Mouse (Mus musculus) embryonic facial prominence, embryonic 10.5 days (tissue): ENCODE data around the gene Plxna1. TPM values are rescaled to one million over a fixed set of nuclear protein-coding genes. Genes with fewer than 3 reads are reported as not detected.

Experiments
- DNase-seq: peaks from one replicate; pipeline ENCODE4 v3.0.0-alpha.2; 2017; ENCODE audit warnings: low spot score
- H3K27ac ChIP-seq: fragments of 300-500 bp; sonication (generic); replicated peaks from 2 replicates; pipeline ENCODE4 v1.5.1; 2016; ENCODE audit warnings: mild to moderate bottlenecking
- H3K27me3 ChIP-seq: fragments of 300-500 bp; sonication (generic); replicated peaks from 2 replicates; pipeline ENCODE4 v1.6.1; 2016; ENCODE audit warnings: low read depth, mild to moderate bottlenecking; ENCODE audit not compliant: poor library complexity, severe bottlenecking
- H3K36me3 ChIP-seq: fragments of 300-500 bp; sonication (generic); replicated peaks from 2 replicates; pipeline ENCODE4 v1.6.1; 2016; ENCODE audit warnings: mild to moderate bottlenecking, moderate library complexity
- H3K4me1 ChIP-seq: fragments of 300-500 bp; sonication (generic); 2 replicates; pipeline ENCODE4 v1.6.1; 2016
- H3K4me3 ChIP-seq: fragments of 300-500 bp; sonication (generic); 2 replicates; pipeline ENCODE4 v1.5.1; 2016; ENCODE audit warnings: mild to moderate bottlenecking, moderate library complexity
- H3K9me3 ChIP-seq: fragments of 300-500 bp; sonication (generic); 2 replicates; pipeline ENCODE4 v1.6.1; 2016; ENCODE audit warnings: mild to moderate bottlenecking
- WGBS: fragments of 180-500 bp; shearing (Covaris S2); methylation state at CpG from one replicate; pipeline ENCODE4 v1.1.7; 2016; 5-methylcytosine and 5-hydroxymethylcytosine counted together
- polyA plus RNA-seq: library from polyadenylated mRNA; unstranded; fragments of >200 nt; fragmentation: Nextera tagmentation; extraction: Ambion mirVana; gene quantifications from 2 replicates; pipeline ENCODE4 v1.2.1, GENCODE M21; 2016

Plxna1 gene
- polyA plus RNA-seq, 1 experiment from 2014 or later, result 24.9 TPM

GRCm38 (mm10) chr6:89386956-89387355 lies 24.5 kb upstream of the Plxna1 start:
- H3K27ac ChIP-seq, result no peak overlapping the region
- H3K27me3 ChIP-seq, result no peaks in the 10 kb centered on the region
- no peaks in the 10 kb centered on the region for H3K9me3 ChIP-seq
- no peak for DNase-seq
- 86% methylated on average over 1 of the region's 1 CpGs for WGBS
- no peak overlapping the region for H3K4me3 ChIP-seq
- H3K4me1 ChIP-seq, result peaks cover 12% of the 10 kb centered on the region
- H3K36me3 ChIP-seq, result no peaks in the 10 kb centered on the region

DNA sequence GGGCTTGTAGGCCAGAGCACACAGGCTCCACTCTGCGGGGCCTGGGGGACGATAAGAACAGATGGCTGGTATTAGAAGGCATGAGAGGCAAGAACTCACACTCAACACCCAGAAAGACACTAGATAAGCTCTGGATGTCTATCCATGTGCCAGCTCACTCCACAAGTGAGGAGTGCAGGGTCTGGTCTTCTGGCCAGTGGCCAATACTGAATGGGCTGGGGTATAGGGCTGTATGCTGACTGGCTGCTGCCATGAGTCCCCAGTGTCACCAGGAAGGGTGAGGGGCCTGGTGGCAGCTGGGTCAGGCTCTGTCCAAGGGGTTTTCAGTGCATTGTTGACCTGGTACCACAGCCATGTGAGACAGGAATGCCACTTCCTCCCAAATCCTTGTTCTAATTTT lies 22.3 kb upstream of the Plxna1 start:
- Histone ChIP-seq H3K27me3 (no peaks in the 10 kb centered on the region), H3K4me3 (no peak overlapping the region), H3K36me3 (no peaks in the 10 kb centered on the region), H3K27ac (no peak overlapping the region; the same call in 1 of the 2 replicates), H3K9me3 (no peaks in the 10 kb centered on the region), H3K4me1 (peaks cover 27% of the 10 kb centered on the region)
- no peak for DNase-seq
- 82% methylated on average over 2 of the region's 2 CpGs for WGBS

DNA sequence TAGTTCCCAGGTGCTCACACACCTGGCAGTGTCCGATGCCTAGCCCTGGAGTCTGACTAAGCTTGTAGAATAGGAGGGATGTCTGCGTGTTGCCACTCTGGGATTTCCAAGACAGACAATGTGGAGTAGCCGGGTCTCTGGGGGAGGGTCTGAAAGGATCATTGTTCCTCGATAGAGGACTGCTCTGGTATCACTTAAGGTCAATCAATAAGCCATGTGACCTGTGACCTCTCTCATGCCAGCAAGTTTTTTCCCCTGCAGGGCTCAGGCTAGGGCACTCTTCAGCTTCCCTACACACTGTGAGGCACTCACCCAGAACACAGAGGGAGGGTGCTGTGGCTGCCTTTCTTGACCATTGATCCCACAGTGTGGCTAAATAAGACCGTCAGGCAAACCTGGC lies 19.4 kb upstream of the Plxna1 start:
- H3K9me3 ChIP-seq, result no peaks in the 10 kb centered on the region
- H3K4me1 ChIP-seq, result peaks cover 27% of the 10 kb centered on the region
- no peaks in the 10 kb centered on the region for H3K36me3 ChIP-seq
- 13% methylated on average over 5 of the region's 5 CpGs for WGBS
- peak; percentile 16 for DNase-seq
- peak overlapping the region; percentile 48; the same call in 1 of the 2 replicates for H3K27ac ChIP-seq
- no peak overlapping the region for H3K4me3 ChIP-seq
- 0 out of 2 replicates have a peak, but pooled peaks cover 5% of the 10 kb centered on the region for H3K27me3 ChIP-seq

DNA sequence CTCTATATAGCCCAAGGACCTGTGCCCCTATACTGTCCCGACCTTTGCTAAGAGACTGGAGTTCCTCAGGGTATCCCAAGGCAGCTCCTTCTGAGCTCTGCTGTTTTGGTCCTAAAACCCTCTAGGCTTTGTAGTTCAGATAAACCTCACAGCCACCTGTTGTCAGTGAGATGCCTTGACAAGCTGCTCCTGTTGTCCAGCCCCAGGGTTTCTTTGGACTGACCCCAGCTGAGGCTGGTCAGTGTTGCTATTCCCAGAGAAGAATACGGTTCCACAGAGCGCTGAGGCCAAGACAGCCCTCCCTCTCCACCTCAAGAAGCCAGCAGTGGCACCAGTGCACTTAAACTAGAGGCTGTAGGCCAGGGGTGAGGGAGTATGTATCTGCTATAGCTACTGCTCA lies 18.8 kb upstream of the Plxna1 start:
- 22% methylated on average over 3 of the region's 3 CpGs for WGBS
- peak overlapping the region; percentile 48 for H3K27ac ChIP-seq
- H3K9me3 ChIP-seq, result no peaks in the 10 kb centered on the region
- H3K27me3 ChIP-seq, result 0 out of 2 replicates have a peak, but pooled peaks cover 5% of the 10 kb centered on the region
- H3K4me3 ChIP-seq, result no peak overlapping the region
- peaks cover 27% of the 10 kb centered on the region for H3K4me1 ChIP-seq
- no peaks in the 10 kb centered on the region for H3K36me3 ChIP-seq
- DNase-seq, result no peak

DNA sequence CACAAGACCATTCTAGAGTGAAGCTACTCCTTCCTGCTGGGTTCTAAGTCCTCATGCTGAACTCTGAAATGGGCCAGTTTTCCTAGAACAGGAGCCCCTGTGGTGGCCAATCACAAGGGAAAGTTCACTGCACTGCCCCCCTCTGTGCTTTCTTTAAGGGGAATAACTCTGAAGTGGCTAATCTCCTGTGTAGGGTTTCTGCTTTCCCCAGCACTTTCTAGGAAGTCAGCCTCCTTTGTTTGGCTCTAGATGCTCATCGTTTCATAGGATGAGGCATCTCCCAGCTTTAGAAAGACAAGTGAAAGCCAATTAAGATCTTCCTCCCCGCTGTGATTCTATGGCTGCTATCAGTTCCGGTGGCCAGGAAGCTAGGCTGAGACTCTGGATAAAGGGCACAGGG lies 18.3 kb upstream of the Plxna1 start:
- WGBS, result 13% methylated on average over 3 of the region's 3 CpGs
- H3K4me1 ChIP-seq, result peaks cover 27% of the 10 kb centered on the region
- DNase-seq, result no peak
- no peaks in the 10 kb centered on the region for H3K9me3 ChIP-seq
- no peak overlapping the region for H3K4me3 ChIP-seq
- H3K36me3 ChIP-seq, result no peaks in the 10 kb centered on the region
- 0 out of 2 replicates have a peak, but pooled peaks cover 5% of the 10 kb centered on the region for H3K27me3 ChIP-seq
- 0 out of 2 replicates have a peak overlapping the region, but pooled peaks have one; percentile 48 for H3K27ac ChIP-seq

- H3K9me3 ChIP-seq, result no peaks in the 10 kb centered on the region
- no peak for DNase-seq
- H3K36me3 ChIP-seq, result no peaks in the 10 kb centered on the region
- 0 out of 2 replicates have a peak, but pooled peaks cover 5% of the 10 kb centered on the region for H3K27me3 ChIP-seq
- H3K4me1 ChIP-seq, result peaks cover 27% of the 10 kb centered on the region
- 79% methylated on average over 2 of the region's 2 CpGs for whole genome bisulfite sequencing
- no peak overlapping the region for H3K4me3 ChIP-seq
- no peak overlapping the region for H3K27ac ChIP-seq
Measured at GRCm38 (mm10) chr6:89378264-89378663, 15.8 kb upstream of the Plxna1 start.

DNA sequence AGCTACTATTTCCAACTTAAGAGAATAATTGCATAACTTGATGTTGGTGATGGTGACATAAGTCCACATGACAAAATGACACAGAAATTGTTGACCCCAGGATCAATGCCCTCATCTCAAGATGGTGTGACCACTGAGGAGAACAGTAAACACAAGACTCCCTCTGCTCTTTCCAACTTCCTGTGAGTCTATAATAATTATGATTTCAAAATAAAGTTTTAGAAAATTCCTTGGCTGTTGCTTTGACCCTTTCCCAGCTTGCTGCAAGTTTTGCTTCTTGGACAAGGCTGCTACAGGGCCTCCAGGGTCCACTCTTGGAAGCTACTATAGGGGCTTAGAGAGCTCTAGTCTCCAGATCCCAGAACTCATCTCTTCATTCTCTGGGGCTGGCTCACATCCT lies 6.4 kb upstream of the Plxna1 start:
- peaks cover 14% of the 10 kb centered on the region for H3K27me3 ChIP-seq
- no peak for DNase-seq
- no peak overlapping the region for H3K27ac ChIP-seq
- no peaks in the 10 kb centered on the region for H3K4me1 ChIP-seq
- no peaks in the 10 kb centered on the region for H3K36me3 ChIP-seq
- no peak overlapping the region for H3K4me3 ChIP-seq
- no peaks in the 10 kb centered on the region for H3K9me3 ChIP-seq

- no peak for DNase-seq
- Histone ChIP-seq H3K9me3 (no peaks in the 10 kb centered on the region), H3K4me3 (no peak overlapping the region), H3K36me3 (no peaks in the 10 kb centered on the region), H3K27me3 (peaks cover 23% of the 10 kb centered on the region), H3K27ac (no peak overlapping the region), H3K4me1 (peaks cover 32% of the 10 kb centered on the region)
- 65% methylated on average over 3 of the region's 3 CpGs for WGBS
Measured at GRCm38 (mm10) chr6:89364342-89364741, 1.9 kb upstream of the Plxna1 start.

DNA sequence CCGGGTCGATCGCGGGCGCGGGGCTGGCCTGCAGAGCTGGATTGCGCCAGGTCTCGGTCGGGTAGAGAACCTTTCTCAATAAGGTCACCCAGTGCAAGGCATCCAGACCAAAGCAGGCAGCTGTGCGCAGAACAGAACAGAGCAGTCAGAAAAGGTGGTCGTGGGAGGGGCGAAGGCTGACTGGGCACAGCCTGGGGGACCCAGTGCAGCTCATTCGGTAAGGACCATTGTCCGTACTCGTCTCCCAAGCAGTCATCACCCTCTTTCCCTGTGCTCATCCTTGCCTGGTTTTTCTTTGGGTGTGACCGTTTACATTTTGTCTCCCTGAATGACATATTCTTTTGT lies 659 bp upstream of the Plxna1 start:
- Histone ChIP-seq H3K4me1 (peaks cover 43% of the 10 kb centered on the region), H3K4me3 (peak overlapping the region; percentile 83), H3K27me3 (peaks cover 23% of the 10 kb centered on the region), H3K36me3 (no peaks in the 10 kb centered on the region), H3K27ac (peak overlapping the region; percentile 81), H3K9me3 (no peaks in the 10 kb centered on the region)
- no peak for DNase-seq
- 3% methylated on average over 16 of the region's 16 CpGs for WGBS

- peak; percentile 69 for DNase-seq
- H3K4me3 ChIP-seq, result peak overlapping the region; percentile 83
- no peaks in the 10 kb centered on the region for H3K9me3 ChIP-seq
- H3K27me3 ChIP-seq, result peaks cover 23% of the 10 kb centered on the region
- peak overlapping the region; percentile 96 for H3K27ac ChIP-seq
- peaks cover 47% of the 10 kb centered on the region for H3K4me1 ChIP-seq
- H3K36me3 ChIP-seq, result peaks cover 10% of the 10 kb centered on the region
- under 1% methylated on average over 80 of the region's 80 CpGs for WGBS
Measured at GRCm38 (mm10) chr6:89361418-89362280, 771 bp downstream of the Plxna1 start.

DNA sequence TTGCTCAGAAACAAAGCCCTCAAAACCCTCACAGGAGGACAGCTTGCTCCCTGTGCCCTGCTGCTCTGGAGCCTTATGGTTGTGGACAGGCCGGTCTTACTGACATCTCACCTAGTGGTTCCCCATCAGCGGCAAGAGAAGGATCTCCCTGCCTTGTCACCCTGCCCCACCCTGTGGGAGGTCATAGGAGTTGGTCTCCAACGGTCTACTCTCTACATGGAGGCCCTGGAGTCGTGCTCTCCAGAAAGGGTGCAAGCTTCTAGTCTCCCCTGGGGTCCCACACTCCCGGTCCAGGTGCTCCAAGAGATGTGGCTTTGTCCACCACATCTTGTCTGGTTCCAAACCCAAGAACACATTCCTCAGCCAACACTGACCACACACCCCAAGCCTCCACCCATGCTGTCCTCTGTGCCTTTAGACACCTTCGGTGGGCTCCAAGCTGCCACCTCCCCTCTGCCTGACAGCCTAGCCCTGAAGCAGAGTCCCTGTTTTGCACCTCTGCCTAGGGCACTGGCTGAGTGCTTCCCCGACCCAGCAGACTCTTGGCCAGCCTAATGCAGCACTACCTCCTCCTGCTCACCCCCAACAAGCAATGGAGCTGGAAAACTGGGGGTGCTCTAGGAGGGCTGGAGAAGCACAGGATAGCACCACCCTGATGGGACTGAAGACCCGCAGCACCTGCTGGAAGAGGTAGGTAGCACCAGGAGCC lies 1.6 kb downstream of the Plxna1 start:
- H3K4me3 ChIP-seq, result peak overlapping the region; percentile 83
- H3K36me3 ChIP-seq, result peaks cover 18% of the 10 kb centered on the region
- WGBS, result 44% methylated on average over 8 of the region's 8 CpGs
- H3K9me3 ChIP-seq, result no peaks in the 10 kb centered on the region
- peaks cover 23% of the 10 kb centered on the region for H3K27me3 ChIP-seq
- H3K4me1 ChIP-seq, result peaks cover 55% of the 10 kb centered on the region
- DNase-seq, result no peak
- peak overlapping the region; percentile 96 for H3K27ac ChIP-seq

DNA sequence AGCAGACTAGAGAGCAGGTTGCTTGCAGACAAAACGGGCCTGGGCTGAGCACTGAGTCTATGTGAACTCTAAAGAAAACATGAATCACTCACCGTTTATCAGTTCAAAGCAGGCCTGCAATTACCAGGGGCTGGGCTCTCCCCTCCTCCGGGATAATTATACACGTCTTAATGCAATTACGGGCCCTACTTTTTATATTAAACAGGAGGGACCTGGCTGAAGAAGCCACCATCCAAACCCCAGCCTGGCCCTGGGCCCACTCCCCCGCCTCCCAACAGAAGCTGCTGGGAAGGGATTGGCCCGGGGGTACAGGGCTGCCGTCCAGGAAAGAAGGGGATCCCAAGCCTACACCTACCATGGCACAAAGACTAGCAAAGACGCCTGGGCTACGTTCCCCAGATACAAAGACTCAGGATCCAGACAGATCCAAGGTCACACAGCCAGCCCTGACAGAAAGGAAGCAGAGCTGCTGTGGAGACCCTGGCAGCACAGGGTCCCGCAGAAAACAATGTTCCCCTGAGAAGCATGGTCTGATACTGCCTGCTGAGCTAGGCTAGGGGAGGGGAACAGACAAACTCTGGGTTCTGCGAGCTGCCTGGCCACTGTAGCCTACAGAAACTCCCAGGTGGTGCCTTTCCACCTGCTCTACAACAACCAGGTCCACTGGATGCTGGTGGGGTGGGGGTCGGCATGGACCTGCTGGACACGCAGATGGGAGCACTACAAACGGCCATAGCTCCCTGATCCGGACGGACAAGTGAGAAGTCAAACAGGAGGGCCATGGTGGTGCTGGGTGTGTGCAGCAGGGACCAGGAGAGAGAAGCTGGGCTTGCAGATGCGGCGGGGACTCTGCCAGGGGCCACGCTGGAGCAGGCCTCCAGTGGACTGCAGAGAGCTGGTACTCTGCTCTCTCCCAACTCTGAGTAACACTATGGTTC lies 2.4 kb downstream of the Plxna1 start:
- Histone ChIP-seq H3K9me3 (no peaks in the 10 kb centered on the region), H3K4me3 (peak overlapping the region; percentile 83), H3K4me1 (peaks cover 63% of the 10 kb centered on the region), H3K27ac (peak overlapping the region; percentile 96), H3K27me3 (peaks cover 20% of the 10 kb centered on the region), H3K36me3 (peaks cover 27% of the 10 kb centered on the region)
- 59% methylated on average over 20 of the region's 20 CpGs for WGBS
- DNase-seq, result no peak
